Mouse (Mus musculus) embryonic fibroblast, embryonic 13.5 days (primary cell): ENCODE measurements around the gene Zbtb22. TPM values are rescaled to one million over a fixed set of nuclear protein-coding genes. Genes with fewer than 3 reads are reported as not detected.
"Not testable (repeated sequence)": the region's sequence is repeated elsewhere in the genome, so short reads cannot be mapped to it uniquely, and the experiment has no call there.

Experiments used
- H3K27ac ChIP-seq: 2 replicates; pipeline ENCODE4 v1.5.1; 2012; ENCODE audit warnings: low read length, control low read depth, inconsistent platforms; ENCODE audit not compliant: insufficient read depth
- H3K4me1 ChIP-seq: 2 replicates; pipeline ENCODE4 v1.6.1; 2011; ENCODE audit warnings: low read length; ENCODE audit not compliant: control insufficient read depth, insufficient read depth
- H3K4me3 ChIP-seq: 2 replicates; pipeline ENCODE4 v1.5.1; 2011; ENCODE audit warnings: mild to moderate bottlenecking, control low read depth, low read length; ENCODE audit not compliant: insufficient read depth
- CTCF ChIP-seq: IDR thresholded peaks from 2 replicates; pipeline ENCODE4 v1.5.1; 2011; ENCODE audit warnings: mild to moderate bottlenecking, control low read depth, low read length, moderate library complexity, borderline replicate concordance; ENCODE audit not compliant: insufficient read depth
- POLR2A ChIP-seq: IDR thresholded peaks from 2 replicates; pipeline ENCODE4 v1.6.1; 2011; ENCODE audit warnings: low read depth, mild to moderate bottlenecking, control low read depth, low read length, moderate library complexity
- polyA plus RNA-seq: library from polyadenylated mRNA; stranded (reverse); fragments of >200 nt; gene quantifications from 2 replicates; pipeline ENCODE4 v1.2.4, GENCODE M21; 2011; ENCODE audit warnings: low read depth; ENCODE audit not compliant: missing spikeins, insufficient read length

Zbtb22 gene
- polyA plus RNA-seq, 1 experiment = 22.2 TPM

DNA sequence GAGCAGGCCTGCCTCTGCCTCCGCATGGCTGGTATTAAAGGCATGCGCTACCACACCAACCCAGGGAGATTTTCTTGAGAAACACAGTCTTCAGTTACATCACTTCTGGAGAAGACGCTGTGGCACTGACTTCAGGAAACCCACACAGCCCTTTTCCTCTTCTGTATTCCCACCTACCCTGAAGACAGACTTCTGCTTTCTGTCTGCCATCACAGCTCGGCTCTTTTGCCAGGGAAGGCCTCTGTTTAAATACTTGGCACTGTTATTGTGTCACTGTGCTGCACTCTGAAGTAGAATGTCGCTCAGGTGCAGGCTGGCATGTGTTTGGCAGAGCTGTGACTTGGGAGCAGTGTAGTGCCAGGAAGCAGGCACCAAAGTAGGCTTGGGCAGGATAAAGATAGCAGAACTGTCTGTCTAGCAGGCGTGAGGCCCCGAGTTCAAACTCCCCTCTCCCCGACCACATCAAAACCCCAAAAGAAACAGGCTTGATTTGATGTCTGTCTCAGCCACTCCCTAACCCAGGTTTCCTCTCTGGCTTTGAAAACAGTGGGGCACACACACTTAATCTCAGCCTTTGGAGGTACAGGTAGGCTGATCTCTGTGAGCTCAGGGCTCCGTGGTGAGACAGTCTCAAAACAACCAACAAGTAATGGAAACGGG lies 31.9 kb downstream of the Zbtb22 start:
- TF ChIP-seq CTCF = no peak
- no peak for TF ChIP-seq POLR2A
- Histone ChIP-seq H3K27ac (no peak overlapping the region), H3K4me3 (no peak overlapping the region), H3K4me1 (peaks cover under 1% of the 10 kb centered on the region; the same call in 1 of the 2 replicates)

DNA sequence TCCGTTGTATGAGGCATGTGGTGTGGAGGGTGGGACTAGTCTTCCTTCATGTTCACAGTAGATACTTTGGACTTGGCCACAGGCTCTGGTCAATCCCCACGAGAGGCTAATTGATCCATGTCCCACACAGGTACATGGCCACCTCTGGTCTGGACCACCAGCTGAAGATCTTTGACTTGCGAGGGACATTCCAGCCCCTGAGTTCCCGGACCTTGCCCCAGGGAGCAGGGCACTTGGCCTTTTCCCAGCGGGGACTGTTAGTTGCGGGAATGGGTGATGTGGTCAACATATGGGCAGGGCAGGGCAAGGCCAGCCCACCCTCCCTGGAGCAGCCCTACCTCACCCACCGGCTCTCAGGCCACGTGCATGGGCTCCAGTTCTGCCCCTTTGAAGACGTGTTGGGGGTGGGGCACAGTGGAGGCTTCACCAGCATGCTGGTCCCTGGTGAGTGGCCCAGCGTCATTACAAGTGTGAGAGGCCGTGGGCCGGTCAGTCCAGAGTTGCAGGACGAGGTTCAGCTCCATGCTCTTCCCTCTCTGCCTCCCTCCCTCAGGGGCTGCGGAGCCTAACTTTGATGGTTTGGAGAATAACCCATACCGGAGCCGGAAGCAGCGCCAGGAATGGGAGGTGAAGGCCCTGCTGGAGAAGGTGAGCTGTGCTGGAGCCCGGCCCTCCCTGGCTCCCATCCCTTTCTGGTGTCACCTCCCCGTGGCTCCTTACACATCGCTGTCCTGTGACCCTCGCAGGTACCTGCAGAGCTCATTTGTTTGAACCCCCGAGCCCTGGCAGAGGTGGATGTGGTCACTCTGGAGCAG lies 32.6 kb downstream of the Zbtb22 start:
- TF ChIP-seq POLR2A (no peak), CTCF (no peak)
- H3K4me3 ChIP-seq = no peak overlapping the region
- no peak overlapping the region for H3K27ac ChIP-seq
- H3K4me1 ChIP-seq = peaks cover 7% of the 10 kb centered on the region

DNA sequence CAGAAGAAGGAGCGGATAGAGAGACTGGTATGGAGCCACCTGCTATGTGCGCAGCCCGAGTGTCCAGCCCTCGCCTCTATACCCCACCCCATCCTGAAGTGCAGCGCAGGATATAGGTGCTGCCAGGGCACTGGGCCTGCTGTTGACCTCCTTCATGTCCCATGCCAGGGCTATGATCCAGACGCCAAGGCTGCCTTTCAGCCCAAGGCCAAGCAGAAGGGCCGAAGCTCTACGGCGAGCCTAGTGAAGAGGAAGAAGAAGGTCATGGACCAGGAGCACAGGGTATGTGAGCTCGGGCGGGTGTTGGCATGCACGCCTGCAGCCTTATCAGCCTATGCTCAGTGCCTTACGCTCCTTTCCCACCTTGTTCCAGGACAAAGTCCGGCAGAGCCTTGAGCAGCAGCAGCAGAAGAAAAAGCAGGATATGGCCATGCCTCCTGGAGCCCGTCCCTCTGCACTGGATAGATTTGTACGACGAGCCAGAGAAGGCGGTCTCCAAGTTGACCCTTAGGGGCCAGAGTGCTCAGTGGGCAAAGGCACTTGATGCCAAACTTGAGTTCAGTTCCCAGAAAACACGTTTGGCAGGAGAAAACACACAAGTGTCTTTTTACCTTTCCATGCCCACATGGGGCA lies 33.3 kb downstream of the Zbtb22 start:
- no peak overlapping the region for H3K27ac ChIP-seq
- H3K4me1 ChIP-seq = peaks cover 8% of the 10 kb centered on the region
- TF ChIP-seq CTCF (no peak), POLR2A (0 out of 2 replicates have a peak, but pooled peaks have one; percentile 18)
- no peak overlapping the region for H3K4me3 ChIP-seq

DNA sequence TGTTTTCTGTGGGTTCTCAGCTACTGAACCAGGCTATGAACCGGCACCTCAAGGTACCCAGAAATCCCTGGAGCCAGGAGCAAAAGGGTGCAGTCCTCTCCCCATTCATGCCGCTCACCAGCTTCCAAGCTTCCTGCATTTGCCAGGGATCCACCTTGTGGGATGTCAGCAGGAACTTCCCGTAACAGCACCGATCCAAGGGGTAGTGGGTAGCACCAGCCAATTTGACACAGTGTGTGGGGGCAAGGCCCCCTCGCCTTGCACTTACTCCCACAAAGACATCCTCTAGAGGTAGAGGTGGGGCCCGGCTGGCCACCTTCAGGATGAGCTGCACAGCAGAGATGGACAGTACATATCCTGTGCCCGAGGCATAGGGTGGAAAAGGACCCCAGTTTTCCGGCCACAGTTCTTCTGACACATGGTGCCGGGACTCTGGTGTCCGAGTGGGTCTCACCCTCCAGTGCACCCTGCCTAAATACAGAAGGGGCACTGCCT lies 34.5 kb downstream of the Zbtb22 start:
- no peak for TF ChIP-seq CTCF
- TF ChIP-seq POLR2A = peak; percentile 45
- Histone ChIP-seq H3K27ac (0 out of 2 replicates have a peak overlapping the region, but pooled peaks have one; percentile 38), H3K4me1 (peaks cover 8% of the 10 kb centered on the region), H3K4me3 (no peak overlapping the region)

DNA sequence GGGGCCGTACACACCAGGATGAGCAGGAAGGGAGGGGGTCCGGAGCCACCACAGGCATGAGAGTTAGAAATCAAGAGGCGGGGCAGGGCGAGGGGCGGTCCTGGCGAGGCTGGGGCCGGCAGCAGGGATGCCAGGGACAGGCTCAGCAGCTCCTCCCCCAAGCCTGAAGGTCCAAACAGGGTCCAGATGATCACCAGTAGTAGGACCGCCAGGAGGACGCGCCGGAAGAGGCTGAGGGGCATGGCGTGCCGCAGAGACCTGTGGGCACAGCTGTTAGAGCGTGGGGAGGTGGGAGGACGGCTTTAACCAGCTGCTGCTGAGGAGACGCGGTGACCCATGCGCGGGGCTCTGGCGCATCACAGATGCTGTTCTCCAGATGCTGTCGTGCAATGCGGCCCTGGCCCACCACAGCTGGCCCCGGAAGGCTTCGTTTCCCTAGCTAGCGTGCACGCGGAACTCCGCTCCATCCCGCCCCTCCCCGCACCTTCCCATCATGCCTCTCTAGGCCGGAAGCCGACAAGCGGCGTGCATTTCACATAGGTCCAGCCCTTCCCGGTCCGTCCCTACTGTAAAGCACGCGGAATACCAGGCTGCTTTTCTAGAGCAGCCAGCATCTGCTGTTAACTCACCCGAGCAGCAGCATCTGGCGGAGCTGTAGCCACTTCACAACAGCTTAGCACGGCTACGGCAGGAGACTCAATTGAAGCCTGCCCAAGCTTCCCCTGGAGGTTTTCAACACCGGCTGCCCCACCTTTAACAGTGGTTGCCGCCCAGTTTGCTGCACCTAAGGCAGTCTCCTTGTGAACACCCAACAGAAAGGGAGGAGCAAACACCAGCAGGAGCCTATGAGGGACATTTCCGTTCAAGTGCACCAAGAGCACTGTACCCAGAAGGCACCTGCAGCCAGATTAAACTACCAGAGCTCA lies 35.6 kb downstream of the Zbtb22 start, which contains the start of gene B3galt4:
Gene B3galt4 (minus strand): TSS at position 468 of the 926 bp plus-strand sequence.
- TF ChIP-seq POLR2A (peak; percentile 78), CTCF (no peak)
- H3K27ac ChIP-seq = peak within 1 kb of the TSS; percentile 69
- peak within 1 kb of the TSS; percentile 23 for H3K4me3 ChIP-seq
- peaks cover 8% of the 10 kb centered on the region for H3K4me1 ChIP-seq

DNA sequence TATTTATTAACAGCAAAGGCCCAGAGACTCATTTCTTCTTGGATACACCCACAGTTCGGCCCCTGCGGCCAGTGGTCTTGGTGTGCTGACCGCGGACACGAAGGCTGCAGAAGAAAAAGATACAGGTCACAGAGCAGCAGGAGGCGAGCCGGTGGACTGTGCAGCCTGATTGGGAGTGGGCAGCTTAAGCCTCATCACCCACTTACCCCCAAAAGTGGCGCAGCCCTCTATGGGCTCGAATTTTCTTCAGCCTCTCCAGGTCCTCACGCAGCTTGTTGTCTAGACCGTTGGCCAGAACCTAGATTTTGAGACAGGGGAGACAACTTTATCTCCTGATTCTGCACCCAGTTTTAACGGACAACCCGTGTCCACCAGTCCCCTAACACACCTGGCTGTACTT lies 36.3 kb downstream of the Zbtb22 start:
- H3K4me1 ChIP-seq, H3K4me3 ChIP-seq, H3K27ac ChIP-seq: not testable (repeated sequence)

DNA sequence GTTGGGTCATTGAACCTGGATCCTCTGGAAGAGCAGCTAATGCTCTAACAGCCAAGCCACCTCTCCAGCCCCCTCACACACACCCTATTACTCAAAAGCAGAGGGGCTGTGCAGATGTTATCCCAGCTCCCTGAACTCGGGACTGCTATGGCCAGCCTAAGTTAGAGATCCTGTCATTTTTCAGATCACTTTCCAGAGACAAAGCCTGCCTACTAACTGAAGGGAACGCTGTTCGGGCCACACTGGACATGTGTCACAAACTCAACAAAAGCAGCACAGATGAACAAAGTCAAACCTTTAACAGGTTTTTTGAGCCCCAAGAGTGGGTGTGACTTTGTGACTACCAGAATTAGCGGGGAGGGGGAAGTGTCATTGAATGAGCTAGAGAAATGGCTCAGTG lies 37.2 kb downstream of the Zbtb22 start:
- Histone ChIP-seq H3K27ac (peak overlapping the region; percentile 8; the same call in 1 of the 2 replicates), H3K4me3 (peak overlapping the region; percentile 91), H3K4me1 (peaks cover 8% of the 10 kb centered on the region)
- TF ChIP-seq POLR2A (no peak), CTCF (no peak)

DNA sequence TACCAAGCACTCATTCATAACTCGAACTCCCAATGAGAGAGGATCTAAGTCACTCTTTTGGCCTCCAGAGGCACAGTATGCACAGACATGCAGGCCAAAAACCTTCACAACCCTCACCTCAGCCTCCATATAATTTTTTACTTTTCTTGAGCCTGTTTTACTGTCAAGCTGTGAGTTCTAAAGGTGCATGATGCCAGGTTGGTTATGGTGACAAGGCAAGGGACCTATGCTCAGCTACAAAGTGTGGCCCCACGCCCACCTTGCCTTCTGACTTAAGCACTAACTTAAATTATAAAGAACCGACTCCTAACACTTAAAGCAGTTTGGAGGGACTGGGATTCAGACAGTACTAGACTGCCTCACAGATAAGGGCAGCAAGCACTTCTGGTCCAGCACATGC lies 37.6 kb downstream of the Zbtb22 start:
- peak overlapping the region; percentile 8; the same call in 1 of the 2 replicates for H3K27ac ChIP-seq
- peak overlapping the region; percentile 91 for H3K4me3 ChIP-seq
- H3K4me1 ChIP-seq = peaks cover 8% of the 10 kb centered on the region
- TF ChIP-seq CTCF (no peak), POLR2A (peak; percentile 13; the same call in 1 of the 2 replicates)

DNA sequence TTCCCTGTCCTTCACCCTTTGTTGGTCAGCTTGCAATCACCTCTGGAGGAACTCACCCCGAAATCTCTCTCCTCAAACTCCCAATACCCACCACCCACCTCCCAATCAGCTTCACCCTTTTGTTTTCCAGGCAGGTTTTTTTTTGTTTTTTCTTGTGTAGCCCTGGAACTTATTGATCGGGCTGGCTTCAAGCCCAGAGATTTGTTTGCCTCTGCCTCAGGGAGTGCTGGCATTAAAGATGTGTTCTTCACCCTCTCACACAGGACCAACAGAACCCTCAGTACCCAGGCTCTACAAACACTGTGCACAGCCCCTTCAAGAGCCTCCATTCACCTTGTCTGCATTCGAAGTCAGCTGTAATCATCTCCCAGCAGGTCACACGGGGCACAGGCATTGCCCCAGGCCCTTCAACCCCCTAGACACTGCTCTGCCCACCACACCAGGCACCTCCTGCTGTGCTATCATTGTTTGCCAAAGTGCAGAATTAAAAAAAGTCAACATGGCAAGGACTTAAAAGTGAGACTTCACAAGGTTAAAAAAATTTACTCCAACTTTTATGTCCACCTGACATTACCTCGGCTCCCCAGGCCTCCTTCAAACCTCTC lies 38.4 kb downstream of the Zbtb22 start:
- H3K4me3 ChIP-seq = peak overlapping the region; percentile 91
- TF ChIP-seq CTCF (no peak), POLR2A (no peak)
- H3K4me1 ChIP-seq = peaks cover 8% of the 10 kb centered on the region
- H3K27ac ChIP-seq = peak overlapping the region; percentile 76
